Mouse (Mus musculus) adrenal gland (tissue): Measurements from ENCODE around the gene Tars.

Source experiments
- intact Hi-C: fragments of 180-260 bp; cut with DNase I; formaldehyde crosslinking; loops from one replicate; pipeline ENCODE4 v1.15.1; 2025
- long read RNA-seq, 2 experiments: library from polyadenylated mRNA; unstranded; transcript quantifications; one replicate each; pipeline ENCODE4 v2.0.0; 2020; ENCODE audit warnings: borderline replicate concordance in 1 of 2; ENCODE audit not compliant: insufficient replicate concordance in 1 of 2

Gene Tars
- long read RNA-seq, experiment 1, full-length matches to known transcripts = 36 of 48 reads
- long read RNA-seq, experiment 1, partial matches to known transcripts = 10 of 48 reads
- long read RNA-seq, experiment 1, other reads (novel, unspliced or antisense) = 2 of 48 reads
- long read RNA-seq, experiment 2, full-length matches to known transcripts = 30 of 75 reads
- long read RNA-seq, experiment 2, partial matches to known transcripts = 44 of 75 reads
- long read RNA-seq, experiment 2, other reads (novel, unspliced or antisense) = 1 of 75 reads

- intact Hi-C loops = no loop called here
Measured at GRCm38 (mm10) chr15:11399356-11400067, at the start of gene Tars. Gene Tars, minus strand, starts transcription at chr15:11399665.

- intact Hi-C loops = no loop called here
Measured at GRCm38 (mm10) chr15:11437361-11437760, 37.9 kb upstream of the Tars start.

- intact Hi-C loops = no loop called here
Measured at GRCm38 (mm10) chr15:11436709-11437280, 37.3 kb upstream of the Tars start.

DNA sequence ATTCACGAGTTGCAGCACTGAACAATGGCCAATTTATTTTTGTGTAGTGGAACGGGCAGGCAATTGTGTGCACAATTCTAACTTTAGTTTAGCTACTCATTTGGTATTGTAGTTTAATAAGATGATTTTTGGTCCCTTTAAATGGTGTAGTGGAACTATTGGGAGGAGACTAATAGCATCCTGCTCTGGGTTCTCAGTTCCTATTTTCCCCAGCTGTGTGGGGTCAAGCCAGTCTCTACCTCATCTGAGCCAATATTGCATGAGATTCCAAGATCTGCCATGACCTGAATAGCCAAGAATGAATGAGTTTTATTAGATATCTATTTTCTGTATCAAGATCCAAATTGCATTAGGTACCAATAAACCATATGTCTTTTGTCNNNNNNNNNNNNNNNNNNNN is 27.4 kb upstream of the Tars start:
- intact Hi-C loops = no loop called here

- intact Hi-C loops = loop anchor here (10.0 kb wide), 2 partner anchors 161 to 671 kb away; no protein-coding TSS in a partner anchor
Measured at GRCm38 (mm10) chr15:11413484-11413883, 14.0 kb upstream of the Tars start.

- intact Hi-C loops = loop anchor here (10.0 kb wide), 2 partner anchors 162 to 672 kb away; no protein-coding TSS in a partner anchor
Measured at GRCm38 (mm10) chr15:11412542-11412941, 13.1 kb upstream of the Tars start.

DNA sequence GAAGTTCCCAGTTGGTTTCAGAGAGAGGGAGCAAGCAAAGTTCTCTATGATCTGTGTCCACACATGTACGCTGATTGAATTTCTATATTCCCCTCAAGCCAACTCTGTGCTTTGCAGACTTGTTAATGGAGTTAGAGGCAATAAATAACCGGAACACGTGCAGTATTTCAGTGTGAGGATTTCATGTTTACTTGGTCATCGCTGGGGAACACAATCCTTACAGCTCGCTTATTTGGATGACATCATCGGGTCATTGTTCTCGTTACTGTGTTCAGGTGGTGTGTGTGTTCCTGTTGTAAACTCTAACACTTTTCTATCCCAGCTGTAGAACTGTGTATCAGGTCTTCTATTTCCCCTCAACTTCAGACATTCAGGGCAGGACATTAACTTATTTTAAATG is 12.4 kb upstream of the Tars start:
- intact Hi-C loops = loop anchor here (10.0 kb wide), 2 partner anchors 163 to 673 kb away; no protein-coding TSS in a partner anchor

DNA sequence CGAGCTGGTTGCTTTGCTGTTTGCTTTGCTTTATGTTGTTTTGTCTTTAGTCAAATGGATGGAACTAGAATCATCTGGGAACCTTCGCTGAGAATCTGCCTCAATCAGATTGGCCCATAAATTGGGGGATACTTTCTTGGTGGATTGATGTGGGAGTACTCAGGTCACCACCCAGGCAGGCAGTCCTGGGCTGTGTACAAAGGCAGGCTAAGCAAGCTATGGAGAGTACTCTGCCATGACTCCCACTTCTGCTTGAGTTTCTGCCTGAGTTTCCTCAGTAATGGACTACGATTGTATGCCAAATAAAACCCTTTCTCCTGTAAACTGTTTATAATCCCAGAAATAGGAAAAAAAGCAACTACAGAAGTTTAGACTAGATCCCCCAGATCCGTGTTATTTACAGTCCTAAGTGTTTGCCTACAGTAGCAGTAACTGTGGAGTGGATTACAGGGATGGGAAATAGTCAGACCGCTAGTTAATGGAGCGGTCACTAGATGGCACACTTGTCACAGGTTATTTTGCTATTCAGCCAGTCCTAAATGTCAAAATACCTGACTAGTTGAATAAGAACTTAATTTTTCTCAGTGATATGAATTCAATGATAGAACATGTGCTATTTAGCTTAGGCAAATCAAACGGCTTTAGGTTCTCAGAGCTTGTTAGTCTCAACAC is 8.8 kb upstream of the Tars start:
- intact Hi-C loops = loop anchor here (2.0 to 5.0 kb wide), 3 partner anchors 345 to 559 kb away; partner anchors contain the start of gene Npr3

GRCm38 (mm10) chr15:11407381-11407780 is 7.9 kb upstream of the Tars start:
- intact Hi-C loops = loop anchor here (5.0 kb wide), 1 partner anchor 500 kb away; the partner anchor contains the start of gene Npr3

- intact Hi-C loops = loop anchor here (5.0 kb wide), 1 partner anchor 501 kb away; the partner anchor contains the start of gene Npr3
Measured at GRCm38 (mm10) chr15:11406769-11407168, 7.3 kb upstream of the Tars start.

DNA sequence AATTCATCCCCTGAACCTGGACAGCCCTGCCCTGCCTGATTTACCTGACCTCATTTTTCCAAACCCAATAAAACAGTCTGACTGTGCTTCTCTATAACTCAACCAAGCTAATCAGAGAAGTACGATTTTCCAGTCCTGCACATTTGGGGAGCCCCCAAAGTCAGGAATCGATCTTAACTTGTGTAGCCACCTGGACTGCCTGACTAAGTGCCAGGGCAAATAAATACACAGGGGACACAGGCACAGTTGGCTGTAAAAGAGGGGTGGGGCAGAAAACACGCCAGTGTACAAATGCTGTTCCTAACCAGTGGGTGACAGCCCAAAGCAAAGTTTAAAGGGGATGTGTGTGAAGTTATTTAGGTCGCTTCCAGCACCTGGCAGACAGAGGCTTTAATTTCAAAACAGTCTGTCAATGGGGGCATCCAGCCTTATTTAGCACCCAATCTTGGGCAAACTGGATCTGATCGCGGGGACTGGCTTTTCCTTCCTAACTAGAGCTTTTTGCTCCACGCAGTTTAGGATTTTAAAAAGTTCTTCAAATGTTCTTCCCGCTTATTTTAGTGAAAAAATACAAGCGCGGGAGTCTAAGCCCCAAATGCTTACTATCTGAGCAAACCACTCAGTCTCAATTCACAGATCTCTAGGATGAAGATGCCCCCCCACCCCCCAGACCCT is 652 bp downstream of the Tars start:
- intact Hi-C loops = no loop called here

DNA sequence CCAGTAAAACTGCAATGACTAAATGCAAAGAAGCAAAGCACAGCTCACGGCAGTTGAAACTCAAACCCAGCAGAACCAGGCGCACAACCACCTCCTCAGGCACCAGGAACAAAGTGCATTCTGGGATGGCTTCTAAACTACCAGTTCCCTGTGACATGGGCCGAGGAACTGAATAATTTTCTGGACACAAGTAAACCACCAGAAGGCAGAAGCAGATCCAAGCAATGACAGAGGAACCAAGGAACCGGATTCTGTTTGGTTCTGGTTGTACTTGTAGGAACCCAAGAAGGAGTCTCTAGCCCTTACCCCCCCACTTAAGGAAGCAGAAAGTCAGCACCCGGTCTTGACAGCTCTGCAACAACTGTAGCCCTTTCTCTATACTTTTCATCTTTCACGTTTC is 3.0 kb downstream of the Tars start:
- intact Hi-C loops = no loop called here

GRCm38 (mm10) chr15:11392903-11393302 is 6.6 kb downstream of the Tars start:
- intact Hi-C loops = no loop called here

DNA sequence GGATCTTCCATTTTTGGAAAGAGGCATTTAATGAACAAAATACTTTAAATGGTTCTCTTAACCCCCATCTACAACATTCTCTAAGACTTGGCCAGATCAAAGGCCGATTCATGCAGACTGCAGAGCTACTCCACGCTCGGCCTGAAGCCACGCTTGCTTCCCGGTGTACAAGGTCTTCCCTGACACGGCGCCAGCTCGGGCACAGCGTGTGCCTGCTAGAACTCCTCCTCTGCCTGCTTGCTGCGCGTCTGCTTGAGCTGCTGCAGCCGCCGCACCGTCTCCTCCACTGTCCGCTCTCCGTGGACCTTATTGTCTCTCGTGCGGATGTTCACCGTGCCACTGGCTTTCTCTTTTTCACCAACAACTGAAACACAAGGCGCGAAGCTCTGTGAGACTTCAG is 15.7 kb downstream of the Tars start:
- intact Hi-C loops = loop anchor here (5.0 kb wide), 1 partner anchor 461 kb away; no protein-coding TSS in a partner anchor

- intact Hi-C loops = loop anchor here (5.0 kb wide), 1 partner anchor 460 kb away; no protein-coding TSS in a partner anchor
Measured at GRCm38 (mm10) chr15:11382585-11382984, 16.9 kb downstream of the Tars start.

DNA sequence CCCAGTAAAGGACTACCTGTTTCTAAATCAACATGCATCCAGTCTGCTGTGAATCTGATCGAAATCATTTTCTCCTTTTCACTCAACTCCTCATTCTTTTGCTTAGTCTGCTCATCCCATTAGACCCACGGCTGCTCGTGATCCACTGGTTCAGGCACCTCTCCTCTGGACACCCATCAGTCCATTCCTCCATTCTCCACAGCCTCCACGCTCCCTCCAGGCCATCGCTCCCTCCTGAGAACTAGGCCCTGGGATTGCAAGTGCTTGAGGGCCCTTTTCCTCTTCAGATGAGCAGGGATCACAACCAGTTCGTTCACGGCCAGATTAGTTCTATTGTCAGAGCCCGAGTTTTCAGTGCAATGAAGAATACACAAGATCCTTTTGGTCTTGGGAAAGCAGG is 18.8 kb downstream of the Tars start:
- intact Hi-C loops = loop anchor here (5.0 kb wide), 1 partner anchor 458 kb away; no protein-coding TSS in a partner anchor

DNA sequence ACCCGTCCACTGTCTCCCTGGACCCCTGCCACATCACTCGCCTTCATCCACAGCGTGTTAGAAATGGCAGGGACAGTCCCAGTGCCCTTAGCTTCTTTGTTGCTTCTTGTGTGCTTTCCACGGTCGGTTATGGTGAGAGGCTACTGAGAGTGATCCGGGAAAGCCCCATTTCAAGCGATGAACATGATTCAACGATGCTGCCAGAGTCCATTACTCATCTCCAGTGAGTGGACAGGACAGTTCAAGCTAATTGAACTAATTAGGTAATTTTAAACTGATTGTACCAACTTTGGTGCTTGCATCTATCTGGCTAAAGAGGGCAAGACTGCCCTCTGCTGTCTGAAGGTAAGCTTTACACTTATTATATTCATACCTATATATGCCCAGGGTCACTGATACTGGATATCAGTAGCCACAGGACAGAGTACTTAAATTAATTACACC is 19.4 kb downstream of the Tars start:
- intact Hi-C loops = loop anchor here (5.0 kb wide), 1 partner anchor 458 kb away; no protein-coding TSS in a partner anchor

DNA sequence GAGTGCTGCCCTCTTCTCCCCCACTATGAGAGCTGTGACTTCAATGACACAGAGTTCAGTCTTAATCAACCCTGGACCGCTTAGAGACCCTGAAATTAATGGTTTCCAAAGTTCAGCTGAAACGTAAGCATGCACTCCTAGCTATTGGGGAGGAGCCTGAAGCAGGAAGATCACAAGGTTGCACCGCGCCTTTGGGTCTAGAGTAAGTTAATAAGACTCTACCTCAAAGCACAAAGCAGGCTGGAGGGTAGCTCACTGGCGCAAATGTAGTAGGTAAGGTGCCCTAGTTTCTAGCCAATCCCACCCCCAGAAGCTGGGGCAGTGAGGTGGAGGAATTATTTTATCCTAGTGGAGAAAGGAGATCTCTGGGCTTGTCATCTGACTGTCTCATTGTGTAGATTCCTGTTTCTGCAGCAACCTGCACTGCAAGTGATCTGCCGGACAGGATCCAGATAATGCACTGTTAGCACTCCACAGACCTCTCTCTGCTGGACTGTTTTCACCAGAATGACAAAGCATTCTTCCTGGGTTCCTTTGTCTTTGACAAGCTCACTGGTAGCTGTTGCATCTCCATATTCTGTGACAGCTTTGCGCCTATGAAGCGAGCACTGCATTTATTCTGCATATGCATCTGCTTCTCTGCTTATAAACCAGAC is 19.9 kb downstream of the Tars start:
- intact Hi-C loops = loop anchor here (2.0 to 5.0 kb wide), 2 partner anchors 341 to 457 kb away; no protein-coding TSS in a partner anchor

GRCm38 (mm10) chr15:11370477-11371085 is 28.9 kb downstream of the Tars start:
- intact Hi-C loops = no loop called here
